Mouse (Mus musculus): Measurements from ENCODE around the gene Prdx1.
A peak's percentile ranks its signal among the peaks of the same experiment; 100 is the strongest.

DNA sequence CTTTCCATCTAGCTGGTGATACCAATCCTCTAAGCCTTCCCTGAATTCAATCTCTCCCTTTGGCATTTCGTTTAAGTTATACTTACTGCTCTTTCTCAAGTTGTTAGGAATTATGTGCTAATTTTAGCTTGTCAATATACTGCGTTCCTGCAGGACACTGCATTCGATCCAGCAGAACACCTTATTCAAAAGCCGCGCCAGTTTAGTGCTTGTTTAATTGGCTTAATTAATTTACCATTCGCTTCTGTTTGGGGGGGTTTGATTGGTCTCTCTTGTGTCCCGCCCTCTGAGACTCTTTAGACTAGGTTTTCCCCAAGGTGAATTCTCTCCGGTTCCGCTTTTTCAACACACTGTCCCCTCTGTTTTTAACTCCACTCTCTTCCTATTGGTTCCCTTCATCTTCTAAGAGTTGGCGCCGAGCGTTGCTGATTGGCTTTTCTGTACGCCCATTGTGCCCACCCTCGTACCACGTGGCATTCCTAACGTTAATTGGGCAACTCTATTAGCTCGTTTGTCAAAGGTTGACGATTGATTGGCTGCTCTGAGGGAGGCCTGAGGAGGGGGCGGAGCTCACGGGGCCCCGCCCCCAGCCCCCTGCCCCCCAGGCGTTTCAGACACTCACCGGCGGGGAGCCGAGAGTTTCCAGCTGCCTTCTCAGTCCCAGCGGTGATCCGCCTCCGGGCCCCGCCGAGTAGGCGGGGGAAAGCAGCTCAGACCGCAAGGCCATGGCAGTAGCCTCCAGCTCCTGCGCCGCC is 35.2 kb downstream of the Prdx1 start, which contains the start of gene Tesk2:
- TF ChIP-seq POLR2A (IDR thresholded peaks at IDR 0.05; ENCODE audit: insufficient read depth, low read depth, low read length) = 0 out of 2 replicates have a peak, but pooled peaks have one; percentile 21
- no peak for TF ChIP-seq CTCF (IDR thresholded peaks at IDR 0.05; ENCODE audit: insufficient read depth, low read depth, low read length)

Data from olfactory bulb, adult 2 months (tissue).